Mouse (Mus musculus) macrophage (primary cell): Measurements from ENCODE around the gene Pakap. TPM values are rescaled to one million over a fixed set of nuclear protein-coding genes. Genes with fewer than 3 reads are reported as not detected.

ENCODE experiments used
- H3K27ac ChIP-seq: fragments of 350-480 bp; formaldehyde crosslinking; 2 replicates; pipeline ENCODE4 v1.9.0; 2021
- H3K36me3 ChIP-seq: fragments of 350-480 bp; formaldehyde crosslinking; 2 replicates; pipeline ENCODE4 v1.9.0; 2021; ENCODE audit errors: inconsistent target
- H3K4me3 ChIP-seq: fragments of 350-480 bp; formaldehyde crosslinking; 2 replicates; pipeline ENCODE4 v1.9.0; 2021; ENCODE audit errors: inconsistent target
- H3K79me2 ChIP-seq: fragments of 350-480 bp; formaldehyde crosslinking; 2 replicates; pipeline ENCODE4 v1.9.0; 2021; ENCODE audit errors: inconsistent target
- WGBS: methylation state at CpG from one replicate; pipeline ENCODE4 v1.1.7; 2026; ENCODE audit warnings: inconsistent platforms; ENCODE audit not compliant: missing documents; 5-methylcytosine and 5-hydroxymethylcytosine counted together
- polyA plus RNA-seq: library from polyadenylated mRNA; stranded (reverse); fragments of 250-400 nt; gene quantifications from 3 replicates; pipeline ENCODE4 v1.2.4, GENCODE M21; 2018; ENCODE audit warnings: inconsistent platforms

The Pakap gene
- polyA plus RNA-seq, 1 experiment from 2014 or later: not detected

DNA sequence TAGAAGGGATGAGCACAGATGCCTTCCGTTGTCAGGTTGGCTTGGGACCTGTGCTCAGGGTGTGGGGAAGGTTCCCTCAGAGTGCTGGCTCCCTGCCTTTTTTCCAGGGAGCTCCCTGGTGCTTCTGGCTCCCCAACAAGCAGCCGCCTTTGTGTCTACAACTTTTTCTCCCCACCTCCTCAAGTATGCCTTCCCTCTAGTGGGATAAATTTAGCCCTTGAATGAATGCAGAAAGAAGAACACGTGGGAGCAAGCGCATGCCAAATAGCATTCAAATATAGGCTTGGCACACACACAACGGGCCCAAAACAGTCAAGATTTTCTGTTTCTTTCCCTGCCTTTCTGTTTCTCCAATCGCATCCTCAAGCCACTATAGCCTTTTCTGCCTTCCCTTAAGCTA lies 6.9 kb upstream of the Pakap start:
- no peaks in the 10 kb centered on the region for H3K79me2 ChIP-seq
- no peaks in the 10 kb centered on the region for H3K36me3 ChIP-seq
- 71% methylated on average over 6 of the region's 6 CpGs for WGBS
- no peak overlapping the region for H3K4me3 ChIP-seq
- H3K27ac ChIP-seq: no peak overlapping the region

DNA sequence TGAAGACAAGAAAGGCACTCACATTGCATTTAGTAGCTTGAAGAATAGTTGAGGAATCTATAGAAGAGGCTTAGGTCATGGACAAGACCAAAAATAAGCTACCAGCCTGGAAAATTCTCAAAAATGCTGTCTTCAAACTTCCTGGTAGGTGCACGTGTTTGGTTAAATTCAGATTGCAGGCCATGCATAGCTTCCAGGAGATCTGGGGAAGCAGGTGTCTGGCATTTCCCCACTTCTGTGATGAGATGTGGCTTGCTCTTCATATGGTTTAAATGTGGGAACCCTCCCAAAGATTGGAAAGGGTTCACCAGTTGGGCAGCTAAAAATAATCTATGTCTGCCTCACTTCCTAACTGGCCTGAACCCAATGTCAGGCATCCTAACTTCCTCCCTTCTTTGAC lies 2.7 kb upstream of the Pakap start:
- Histone ChIP-seq H3K4me3 (no peak overlapping the region), H3K79me2 (no peaks in the 10 kb centered on the region), H3K36me3 (no peaks in the 10 kb centered on the region), H3K27ac (no peak overlapping the region)
- 100% methylated on average over 1 of the region's 1 CpGs for WGBS

- Histone ChIP-seq H3K79me2 (no peaks in the 10 kb centered on the region), H3K36me3 (no peaks in the 10 kb centered on the region), H3K4me3 (no peak overlapping the region), H3K27ac (no peak overlapping the region)
- 70% methylated on average over 2 of the region's 2 CpGs for WGBS
These were observed 2.2 kb upstream of the Pakap start for GRCm38 (mm10) chr4:57565811-57566210.

GRCm38 (mm10) chr4:57568268-57569068 lies 489 bp downstream of the Pakap start:
- Histone ChIP-seq H3K4me3 (no peak overlapping the region), H3K79me2 (no peaks in the 10 kb centered on the region), H3K27ac (no peak overlapping the region), H3K36me3 (no peaks in the 10 kb centered on the region)
- 64% methylated on average over 16 of the region's 19 CpGs for WGBS

GRCm38 (mm10) chr4:57569069-57569355 lies 1.0 kb downstream of the Pakap start:
- Histone ChIP-seq H3K4me3 (no peak overlapping the region), H3K27ac (no peak overlapping the region), H3K79me2 (no peaks in the 10 kb centered on the region), H3K36me3 (no peaks in the 10 kb centered on the region)
- WGBS: 95% methylated on average over 4 of the region's 4 CpGs

- Histone ChIP-seq H3K4me3 (no peak overlapping the region), H3K27ac (no peak overlapping the region), H3K79me2 (no peaks in the 10 kb centered on the region), H3K36me3 (no peaks in the 10 kb centered on the region)
- 81% methylated on average over 6 of the region's 6 CpGs for WGBS
These were observed 1.7 kb downstream of the Pakap start for GRCm38 (mm10) chr4:57569711-57570110.

- Histone ChIP-seq H3K4me3 (no peak overlapping the region), H3K27ac (no peak overlapping the region), H3K36me3 (no peaks in the 10 kb centered on the region), H3K79me2 (no peaks in the 10 kb centered on the region)
- 90% methylated on average over 3 of the region's 3 CpGs for WGBS
These were observed 2.2 kb downstream of the Pakap start for GRCm38 (mm10) chr4:57570229-57570628.

- 80% methylated on average over 3 of the region's 3 CpGs for WGBS
These were observed 6.2 kb downstream of the Pakap start for GRCm38 (mm10) chr4:57574181-57574580.

DNA sequence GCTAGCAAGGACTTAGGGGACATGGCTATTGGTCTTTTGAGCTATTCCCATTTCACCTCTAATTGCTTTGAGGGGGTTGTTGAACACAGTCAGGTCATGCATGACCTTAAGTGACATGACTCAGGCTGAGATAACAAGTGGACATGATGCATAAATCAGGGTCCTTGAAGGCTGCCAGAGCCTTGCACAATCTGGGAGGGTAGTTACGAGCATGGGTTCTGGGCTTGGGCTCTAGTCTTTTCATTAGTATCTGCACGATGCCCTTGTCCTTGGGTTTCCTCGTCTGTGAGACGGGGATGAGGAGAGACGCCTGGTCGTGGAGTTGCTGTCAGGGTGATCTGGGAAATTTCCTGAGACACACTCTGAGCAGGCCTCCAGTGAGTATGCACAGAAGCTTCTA lies 6.7 kb downstream of the Pakap start:
- Histone ChIP-seq H3K4me3 (no peak overlapping the region), H3K27ac (no peak overlapping the region), H3K79me2 (no peaks in the 10 kb centered on the region), H3K36me3 (no peaks in the 10 kb centered on the region)
- 83% methylated on average over 6 of the region's 6 CpGs for WGBS

More at GRCm38 (mm10) chr4:57574181-57574580, 6.2 kb downstream of the Pakap start:
- Histone ChIP-seq H3K36me3 (no peaks in the 10 kb centered on the region), H3K4me3 (no peak overlapping the region), H3K27ac (no peak overlapping the region), H3K79me2 (no peaks in the 10 kb centered on the region)

- Histone ChIP-seq H3K4me3 (no peak overlapping the region), H3K79me2 (no peaks in the 10 kb centered on the region), H3K27ac (no peak overlapping the region), H3K36me3 (no peaks in the 10 kb centered on the region)
- WGBS: 77% methylated on average over 5 of the region's 5 CpGs
These were observed 7.7 kb downstream of the Pakap start for GRCm38 (mm10) chr4:57575686-57576085.

GRCm38 (mm10) chr4:57576095-57576494 lies 8.1 kb downstream of the Pakap start:
- Histone ChIP-seq H3K4me3 (no peak overlapping the region), H3K79me2 (no peaks in the 10 kb centered on the region), H3K27ac (no peak overlapping the region), H3K36me3 (no peaks in the 10 kb centered on the region)
- 80% methylated on average over 11 of the region's 11 CpGs for WGBS

DNA sequence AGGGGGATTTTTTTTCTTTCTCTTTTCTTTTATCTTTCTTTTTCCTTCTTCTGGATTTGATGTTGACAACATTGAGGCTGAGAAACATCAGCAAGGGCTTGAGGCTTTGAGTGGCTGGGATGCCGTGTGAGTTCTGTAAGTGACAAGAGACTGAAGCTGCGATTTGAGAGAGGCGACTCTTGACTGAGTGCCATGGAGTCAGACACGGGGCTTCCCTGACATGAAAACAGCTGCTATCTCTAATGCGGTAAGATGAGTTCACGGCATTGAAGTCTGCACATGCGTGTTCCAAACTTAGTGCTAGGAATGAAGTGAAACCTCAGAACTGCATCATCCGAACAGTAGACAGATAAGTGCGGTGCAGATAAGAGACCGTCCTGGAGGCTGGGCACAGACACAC lies 11.7 kb downstream of the Pakap start:
- Histone ChIP-seq H3K36me3 (no peaks in the 10 kb centered on the region), H3K79me2 (no peaks in the 10 kb centered on the region), H3K4me3 (no peak overlapping the region), H3K27ac (no peak overlapping the region)
- WGBS: 92% methylated on average over 9 of the region's 10 CpGs

DNA sequence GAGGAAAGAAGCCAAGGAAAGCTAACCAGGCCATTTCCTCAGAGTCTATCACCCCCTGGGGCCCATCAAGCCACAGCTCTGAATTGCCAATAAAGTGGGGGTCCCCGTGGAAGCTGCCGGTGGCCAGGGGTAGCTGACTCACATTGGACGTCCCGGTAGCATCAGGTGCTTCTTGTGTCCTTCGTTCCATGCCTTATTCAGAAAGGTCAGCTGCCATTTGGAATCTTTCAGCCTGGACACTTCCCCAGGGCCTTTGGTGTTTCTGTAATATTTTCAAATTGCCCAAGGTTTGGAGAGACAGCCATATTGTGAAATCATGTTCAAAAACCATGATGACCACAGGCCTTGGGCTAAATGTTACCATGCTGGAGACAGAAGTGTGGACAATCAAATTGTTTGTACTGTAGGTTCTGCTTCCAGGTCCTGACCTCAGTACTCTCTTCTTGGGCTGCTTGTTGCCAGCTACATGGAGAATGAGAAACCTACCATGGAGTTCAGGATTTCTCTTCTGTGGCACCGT lies 17.4 kb downstream of the Pakap start:
- 86% methylated on average over 6 of the region's 6 CpGs for WGBS
- Histone ChIP-seq H3K79me2 (no peaks in the 10 kb centered on the region), H3K27ac (no peak overlapping the region), H3K36me3 (no peaks in the 10 kb centered on the region), H3K4me3 (no peak overlapping the region)

DNA sequence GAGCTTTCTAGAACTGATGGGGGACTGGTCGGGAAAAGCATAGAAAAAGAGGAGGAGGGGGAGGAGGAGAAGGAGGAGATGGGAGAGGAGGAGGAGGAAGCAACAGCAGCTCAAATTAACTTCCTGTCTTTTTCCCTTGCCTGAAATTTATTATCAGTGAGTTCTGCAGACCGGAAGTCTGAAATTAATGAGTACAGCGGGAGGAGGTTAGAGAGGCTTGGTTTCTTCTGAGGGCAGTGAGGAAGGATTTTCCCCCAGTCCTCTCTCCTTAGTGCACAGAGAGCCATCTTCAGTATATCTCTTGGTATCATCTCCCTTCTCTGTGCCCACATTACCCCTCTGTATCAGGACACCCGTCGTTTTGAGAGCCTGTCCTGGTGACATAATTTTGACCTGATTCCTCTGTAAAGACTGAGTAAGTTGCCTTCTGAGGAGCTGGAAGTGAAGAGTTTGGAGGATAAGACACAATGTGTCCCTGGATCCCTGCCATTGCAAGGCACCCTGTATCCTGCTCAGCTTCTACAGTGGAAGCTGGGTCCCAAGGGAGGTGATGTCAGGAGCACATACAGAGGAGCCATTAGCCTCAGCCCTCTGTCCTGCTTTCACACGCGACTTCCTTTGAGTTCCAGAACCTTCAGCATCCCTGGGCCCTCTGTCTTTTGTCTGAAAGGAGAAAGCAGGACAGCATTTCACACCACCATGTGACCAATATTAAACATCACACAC lies 19.1 kb downstream of the Pakap start:
- H3K27ac ChIP-seq: no peak overlapping the region
- no peak overlapping the region for H3K4me3 ChIP-seq
- 60% methylated on average over 7 of the region's 7 CpGs for WGBS
- no peaks in the 10 kb centered on the region for H3K36me3 ChIP-seq
- no peaks in the 10 kb centered on the region for H3K79me2 ChIP-seq

GRCm38 (mm10) chr4:57588356-57588755 lies 20.4 kb downstream of the Pakap start:
- 100% methylated on average over 1 of the region's 1 CpGs for WGBS
- no peak overlapping the region for H3K27ac ChIP-seq
- no peaks in the 10 kb centered on the region for H3K36me3 ChIP-seq
- H3K4me3 ChIP-seq: no peak overlapping the region
- H3K79me2 ChIP-seq: no peaks in the 10 kb centered on the region
